Mouse (Mus musculus) intestine, embryonic 16.5 days (tissue): ENCODE results near the gene Gm884. TPM values are rescaled to one million over a fixed set of nuclear protein-coding genes. Genes with fewer than 3 reads are reported as not detected.
A peak's percentile ranks its signal among the peaks of the same experiment; 100 is the strongest.

Experiments
- ATAC-seq: fragments of 200-750 bp; cut with Nextera tagmentation; 2 replicates; pipeline ENCODE4 v1.8.0; 2017; ENCODE audit warnings: moderate TSS enrichment, moderate library complexity
- H3K27ac ChIP-seq: fragments of 300-500 bp; sonication (generic); 2 replicates; pipeline ENCODE4 v1.5.1; 2014; ENCODE audit warnings: mild to moderate bottlenecking, low read length
- H3K27me3 ChIP-seq: fragments of 300-500 bp; sonication (generic); replicated peaks from 2 replicates; pipeline ENCODE4 v1.6.1; 2014; ENCODE audit warnings: low read length, control low read depth, mixed read lengths; ENCODE audit not compliant: control insufficient read depth, insufficient read depth
- H3K36me3 ChIP-seq: fragments of 300-500 bp; sonication (generic); 2 replicates; pipeline ENCODE4 v1.6.1; 2014; ENCODE audit warnings: low read length, control low read depth; ENCODE audit not compliant: control insufficient read depth, insufficient read depth
- H3K4me1 ChIP-seq: fragments of 300-500 bp; sonication (generic); 2 replicates; pipeline ENCODE4 v1.6.1; 2014; ENCODE audit warnings: low read length, control low read depth, mixed read lengths; ENCODE audit not compliant: control insufficient read depth, insufficient read depth
- H3K4me2 ChIP-seq: fragments of 300-500 bp; sonication (generic); 2 replicates; pipeline ENCODE4 v1.6.1; 2014; ENCODE audit warnings: low read depth, low read length, control low read depth
- H3K4me3 ChIP-seq: fragments of 300-500 bp; sonication (generic); 2 replicates; pipeline ENCODE4 v1.5.1; 2014; ENCODE audit warnings: mild to moderate bottlenecking, low read length
- H3K9ac ChIP-seq: fragments of 300-500 bp; sonication (generic); 2 replicates; pipeline ENCODE4 v1.6.1; 2014; ENCODE audit warnings: low read depth, low read length
- H3K9me3 ChIP-seq: fragments of 300-500 bp; sonication (generic); 2 replicates; pipeline ENCODE4 v1.6.1; 2016; ENCODE audit warnings: low read length, control low read depth; ENCODE audit not compliant: control insufficient read depth
- WGBS: fragments of 180-500 bp; shearing (Covaris S2); extraction: QIAGEN DNeasy Blood & Tissue Kit; methylation state at CpG from one replicate; pipeline ENCODE4 v1.1.7; 2014; 5-methylcytosine and 5-hydroxymethylcytosine counted together
- polyA plus RNA-seq: library from polyadenylated mRNA; unstranded; fragments of >200 nt; fragmentation: Nextera tagmentation; extraction: Ambion mirVana; gene quantifications from 2 replicates; pipeline ENCODE4 v1.2.1, GENCODE M21; 2015

Gene Gm884
- polyA plus RNA-seq, 1 experiment from 2014 or later, result not detected

DNA sequence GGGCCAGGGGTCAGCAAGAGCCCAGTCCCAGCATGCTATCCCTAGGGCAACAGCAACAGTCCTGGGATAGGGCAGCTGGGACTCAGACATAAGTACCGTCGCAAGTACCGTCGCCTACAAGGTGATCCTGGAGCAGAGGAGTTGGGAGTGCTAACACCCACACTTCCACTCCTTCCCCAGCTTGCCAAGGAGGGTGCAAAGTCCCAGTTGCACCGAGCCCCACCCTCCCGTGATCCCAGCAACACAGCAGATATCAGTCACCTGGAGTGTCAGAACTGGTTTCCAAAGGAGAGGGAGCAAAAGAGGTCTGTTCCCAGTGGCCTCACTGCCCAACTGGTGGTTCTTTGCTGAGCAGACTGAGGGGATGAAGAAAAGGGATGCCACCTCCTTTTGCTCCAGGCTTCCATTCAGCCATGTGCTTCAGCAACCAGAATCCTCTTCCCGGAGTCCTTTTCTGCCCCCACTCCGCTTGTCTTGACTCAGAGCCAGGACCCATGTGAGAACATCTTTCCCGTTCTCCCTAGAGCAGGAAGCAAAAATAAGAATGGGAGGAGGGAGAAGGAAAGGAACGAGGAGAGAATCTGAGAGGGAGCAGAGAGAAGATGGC lies 32.5 kb upstream of the Gm884 start:
- ATAC-seq, result peak; percentile 90
- H3K4me1 ChIP-seq, result peaks cover 12% of the 10 kb centered on the region
- 49% methylated on average over 10 of the region's 10 CpGs for WGBS
- H3K4me3 ChIP-seq, result no peak overlapping the region
- no peak overlapping the region for H3K27ac ChIP-seq
- H3K4me2 ChIP-seq, result no peak overlapping the region
- H3K27me3 ChIP-seq, result peaks cover 39% of the 10 kb centered on the region
- H3K9ac ChIP-seq, result no peak overlapping the region
- H3K36me3 ChIP-seq, result no peaks in the 10 kb centered on the region
- no peaks in the 10 kb centered on the region for H3K9me3 ChIP-seq

DNA sequence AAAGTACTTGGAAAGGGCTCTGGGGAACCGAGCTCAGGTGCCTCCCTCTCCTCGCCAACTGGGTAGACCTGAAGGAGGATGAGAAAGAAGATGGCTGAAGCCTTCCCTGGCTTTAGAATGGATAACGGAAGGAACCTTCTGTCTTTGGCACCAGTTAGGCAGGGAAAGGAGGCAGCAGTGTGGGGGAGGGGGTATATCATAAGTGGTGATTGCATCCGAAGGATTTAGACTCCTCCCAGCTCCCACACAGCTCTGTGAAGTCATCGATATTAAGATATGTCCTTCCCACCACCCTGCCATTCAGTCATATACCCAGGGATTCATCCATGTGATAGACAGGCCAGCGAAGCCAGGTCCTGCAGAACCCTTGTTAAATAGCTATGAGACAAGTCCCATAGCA lies 30.5 kb upstream of the Gm884 start:
- Histone ChIP-seq H3K4me3 (no peak overlapping the region), H3K4me1 (peaks cover 12% of the 10 kb centered on the region), H3K27me3 (peaks cover 54% of the 10 kb centered on the region), H3K27ac (no peak overlapping the region), H3K4me2 (no peak overlapping the region), H3K36me3 (no peaks in the 10 kb centered on the region), H3K9ac (no peak overlapping the region), H3K9me3 (no peaks in the 10 kb centered on the region)
- 78% methylated on average over 6 of the region's 6 CpGs for WGBS
- ATAC-seq, result no peak

DNA sequence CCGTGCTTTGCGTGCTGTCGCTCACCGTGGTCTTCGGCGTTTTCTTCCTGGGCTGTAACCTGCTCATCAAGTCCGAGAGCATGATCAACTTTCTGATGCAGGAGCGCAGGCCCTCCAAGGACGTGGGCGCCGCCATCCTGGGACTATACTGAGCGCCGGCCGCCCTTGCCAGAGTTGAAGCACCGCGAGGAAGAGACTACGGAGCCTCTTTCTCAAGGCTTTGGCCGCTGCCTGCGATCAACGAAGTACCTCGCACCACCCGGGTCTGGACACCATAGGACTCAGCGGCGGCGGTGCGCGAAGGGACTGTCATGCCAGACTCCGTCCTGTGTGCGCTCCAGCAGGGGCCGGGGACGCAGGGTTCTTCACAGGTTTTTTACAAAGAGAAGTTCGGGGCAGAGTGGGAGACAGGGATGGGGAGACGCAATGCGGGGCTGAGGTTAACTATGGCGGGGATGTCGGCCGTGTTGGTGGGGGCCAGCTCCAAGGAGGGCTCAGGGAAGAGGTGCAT lies 29.1 kb upstream of the Gm884 start:
- H3K27ac ChIP-seq, result no peak overlapping the region
- no peaks in the 10 kb centered on the region for H3K36me3 ChIP-seq
- H3K4me1 ChIP-seq, result peaks cover 12% of the 10 kb centered on the region
- H3K4me2 ChIP-seq, result peak overlapping the region; percentile 61
- peak overlapping the region; percentile 43 for H3K4me3 ChIP-seq
- no peak for ATAC-seq
- 2% methylated on average over 37 of the region's 37 CpGs for WGBS
- peaks cover 58% of the 10 kb centered on the region for H3K27me3 ChIP-seq
- H3K9me3 ChIP-seq, result no peaks in the 10 kb centered on the region
- no peak overlapping the region for H3K9ac ChIP-seq

DNA sequence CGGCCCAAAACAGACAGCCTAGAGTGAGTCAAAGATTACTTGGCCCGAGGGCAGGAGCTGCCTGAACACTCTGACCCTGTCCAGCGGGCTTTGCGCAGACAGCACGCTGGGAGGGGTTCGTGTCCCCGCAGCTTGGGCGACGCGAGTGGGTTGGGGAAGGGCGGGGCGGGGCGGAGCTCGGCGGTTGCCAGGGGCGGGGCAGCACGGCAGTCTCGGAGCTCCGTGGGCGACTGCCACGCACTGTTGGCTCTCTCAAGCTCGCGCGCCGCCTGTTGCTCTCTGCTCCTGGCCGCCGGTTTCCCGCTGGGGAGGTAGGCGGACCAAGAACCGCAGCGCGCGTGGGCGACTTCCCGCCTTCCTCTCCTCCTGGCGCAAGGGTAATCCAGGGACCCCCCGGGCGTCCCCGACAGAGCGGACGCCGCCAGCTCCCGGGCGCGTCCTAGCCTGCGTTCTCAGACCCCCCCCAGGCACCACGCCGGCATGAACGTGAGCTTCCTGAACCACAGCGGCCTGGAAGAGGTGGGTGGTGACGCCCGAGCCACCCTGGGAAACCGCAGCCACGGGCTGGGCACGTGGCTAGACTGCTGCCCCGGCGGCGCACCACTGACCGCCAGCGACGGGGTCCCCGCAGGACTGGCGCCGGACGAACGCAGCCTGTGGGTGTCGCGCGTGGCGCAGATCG lies 28.5 kb upstream of the Gm884 start, which contains the start of gene Rprml:
TSS of gene Rprml (plus strand) at position 270 of the 682 bp plus-strand sequence.
- 1% methylated on average over 67 of the region's 71 CpGs for WGBS
- H3K27me3 ChIP-seq, result peaks cover 58% of the 10 kb centered on the region
- H3K27ac ChIP-seq, result no peak within 1 kb of the TSS
- no peaks in the 10 kb centered on the region for H3K9me3 ChIP-seq
- H3K9ac ChIP-seq, result no peak within 1 kb of the TSS
- 0 out of 2 replicates have a peak, but pooled peaks have one; percentile 14 for ATAC-seq
- H3K4me3 ChIP-seq, result peak within 1 kb of the TSS; percentile 43
- no peaks in the 10 kb centered on the region for H3K36me3 ChIP-seq
- H3K4me1 ChIP-seq, result peaks cover 12% of the 10 kb centered on the region
- peak within 1 kb of the TSS; percentile 61 for H3K4me2 ChIP-seq

DNA sequence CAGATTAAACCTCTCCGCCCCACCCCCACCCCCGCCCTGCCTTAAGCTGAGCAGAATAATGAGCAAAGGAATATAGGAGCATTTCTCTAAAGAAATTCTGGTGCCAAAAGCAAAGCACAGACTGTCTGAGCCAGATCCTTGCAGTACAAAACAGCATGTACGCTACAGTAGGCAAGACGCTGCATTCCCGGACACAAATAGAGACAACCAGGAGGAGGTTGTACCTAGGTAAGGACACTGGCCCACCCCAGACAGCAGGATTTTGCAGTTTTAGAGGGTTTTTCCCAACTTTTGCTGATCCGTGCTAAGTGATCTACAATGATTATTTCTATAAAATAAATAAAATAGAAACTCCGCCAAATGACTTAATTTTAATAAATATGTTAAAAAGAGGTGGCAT lies 27.7 kb upstream of the Gm884 start:
- Histone ChIP-seq H3K36me3 (no peaks in the 10 kb centered on the region), H3K9ac (no peak overlapping the region), H3K27ac (no peak overlapping the region), H3K4me1 (peaks cover 10% of the 10 kb centered on the region), H3K9me3 (no peaks in the 10 kb centered on the region), H3K4me2 (no peak overlapping the region), H3K4me3 (no peak overlapping the region), H3K27me3 (peaks cover 58% of the 10 kb centered on the region)
- ATAC-seq, result no peak
- WGBS, result 33% methylated on average over 7 of the region's 7 CpGs

DNA sequence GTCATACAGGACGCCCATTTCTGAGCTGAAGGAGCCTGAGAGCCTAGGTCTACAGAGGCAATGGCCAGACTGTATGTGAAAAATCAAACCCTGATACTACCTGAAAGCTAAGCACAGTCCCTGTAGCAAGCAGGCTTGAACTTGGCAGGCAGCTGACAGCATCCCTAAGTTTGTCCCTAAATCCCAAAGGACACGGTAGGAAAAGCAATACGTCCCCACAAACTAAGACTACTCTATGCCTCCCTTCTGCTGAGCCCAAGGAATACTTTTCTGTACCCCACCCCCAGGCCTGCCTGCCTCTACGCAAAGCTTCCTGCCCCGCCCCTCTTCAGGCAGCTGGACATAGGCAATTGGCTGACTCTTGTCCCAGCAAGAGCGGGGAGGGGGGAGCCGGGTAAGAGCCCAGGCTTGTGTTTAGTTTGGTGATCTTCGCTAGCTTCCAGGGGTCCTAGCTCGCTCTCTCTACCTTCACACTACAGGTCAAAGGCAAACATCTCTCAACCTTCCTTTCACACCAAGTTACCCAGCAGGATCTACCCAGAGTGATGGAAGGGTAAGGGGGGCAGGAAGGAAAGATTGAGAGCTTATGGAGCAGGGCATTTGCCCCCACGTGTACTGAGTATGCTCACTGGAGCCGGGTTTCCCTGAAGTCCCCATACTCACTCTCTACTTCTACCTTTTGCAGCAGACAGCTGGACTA lies 27.1 kb upstream of the Gm884 start:
- Histone ChIP-seq H3K27ac (no peak overlapping the region), H3K27me3 (peaks cover 58% of the 10 kb centered on the region), H3K4me1 (peaks cover 8% of the 10 kb centered on the region; the same call in 1 of the 2 replicates), H3K36me3 (no peaks in the 10 kb centered on the region), H3K4me2 (no peak overlapping the region), H3K4me3 (no peak overlapping the region), H3K9ac (no peak overlapping the region), H3K9me3 (no peaks in the 10 kb centered on the region)
- WGBS, result 10% methylated on average over 11 of the region's 11 CpGs
- no peak for ATAC-seq

DNA sequence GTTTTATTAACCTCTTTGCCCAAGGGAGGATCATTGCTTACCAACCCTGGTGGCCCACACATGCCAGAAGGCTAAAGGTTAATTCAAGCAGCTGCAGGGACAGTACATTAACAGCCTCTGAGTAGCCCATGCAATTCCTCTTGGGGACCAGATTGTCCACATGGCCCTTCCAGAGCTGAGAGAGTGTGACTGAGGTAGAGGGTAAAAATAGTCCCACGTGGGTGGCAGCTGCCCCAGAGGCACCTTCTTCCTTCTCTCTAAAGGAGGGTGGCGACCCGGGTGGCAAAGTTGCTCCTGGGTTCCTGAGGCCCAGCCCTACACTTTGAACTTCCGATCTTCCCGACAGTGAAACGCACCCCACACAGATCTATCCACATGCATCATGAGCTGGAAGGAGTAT lies 25.4 kb upstream of the Gm884 start:
- no peak for ATAC-seq
- Histone ChIP-seq H3K9me3 (no peaks in the 10 kb centered on the region), H3K27me3 (peaks cover 45% of the 10 kb centered on the region), H3K9ac (no peak overlapping the region), H3K4me2 (no peak overlapping the region), H3K4me3 (no peak overlapping the region), H3K27ac (no peak overlapping the region), H3K36me3 (no peaks in the 10 kb centered on the region), H3K4me1 (peaks cover 8% of the 10 kb centered on the region; the same call in 1 of the 2 replicates)
- WGBS, result 80% methylated on average over 6 of the region's 6 CpGs

DNA sequence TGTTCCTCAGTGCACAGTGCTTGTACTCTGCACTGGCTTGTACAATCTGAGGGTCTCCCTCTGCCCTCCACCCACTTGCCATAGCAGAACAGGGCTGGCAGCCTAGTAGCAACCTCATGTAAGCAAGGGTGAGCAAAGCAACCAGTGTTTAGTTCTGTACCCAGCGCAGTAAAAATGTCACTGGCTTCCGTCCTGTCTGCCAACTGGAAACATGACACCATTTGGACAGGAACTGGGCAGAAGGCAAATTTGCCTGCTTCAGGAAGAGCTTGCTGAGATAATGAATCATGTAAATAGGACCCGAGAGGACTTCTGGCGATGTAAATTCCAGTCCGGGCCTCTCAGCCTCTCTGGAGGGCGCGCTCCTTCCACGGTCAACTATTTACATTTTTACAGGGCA lies 24.8 kb upstream of the Gm884 start:
- 47% methylated on average over 8 of the region's 8 CpGs for WGBS
- no peak overlapping the region for H3K4me3 ChIP-seq
- peaks cover 8% of the 10 kb centered on the region; the same call in 1 of the 2 replicates for H3K4me1 ChIP-seq
- no peak overlapping the region for H3K27ac ChIP-seq
- H3K9ac ChIP-seq, result no peak overlapping the region
- no peaks in the 10 kb centered on the region for H3K9me3 ChIP-seq
- no peak for ATAC-seq
- H3K4me2 ChIP-seq, result no peak overlapping the region
- no peaks in the 10 kb centered on the region for H3K36me3 ChIP-seq
- peaks cover 41% of the 10 kb centered on the region for H3K27me3 ChIP-seq

DNA sequence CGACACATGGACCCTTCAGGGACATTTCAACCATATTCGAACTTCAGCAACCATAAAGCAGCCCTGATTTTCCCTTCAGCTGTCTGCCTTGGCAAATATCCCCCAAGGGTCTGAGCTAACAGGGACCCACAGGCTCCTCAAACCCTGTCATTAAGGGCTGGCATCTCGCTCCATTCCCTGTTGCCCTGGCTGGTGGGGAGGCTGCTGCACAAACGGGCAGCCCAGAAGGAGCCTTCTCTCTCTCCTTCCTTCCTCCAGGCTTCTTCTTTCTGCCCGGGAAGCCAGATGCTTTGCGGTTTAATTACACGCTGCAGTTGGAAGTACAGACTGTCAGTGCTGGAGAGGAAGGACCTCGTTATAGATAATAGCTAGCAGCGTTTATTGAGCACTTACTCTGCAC lies 22.3 kb upstream of the Gm884 start:
- 76% methylated on average over 9 of the region's 9 CpGs for whole genome bisulfite sequencing
- Histone ChIP-seq H3K9ac (no peak overlapping the region), H3K4me3 (no peak overlapping the region), H3K9me3 (no peaks in the 10 kb centered on the region), H3K27ac (no peak overlapping the region), H3K4me2 (no peak overlapping the region), H3K27me3 (peaks cover 23% of the 10 kb centered on the region), H3K4me1 (no peaks in the 10 kb centered on the region), H3K36me3 (no peaks in the 10 kb centered on the region)
- ATAC-seq, result no peak
